Mouse (Mus musculus) cortical plate, adult 2 months (tissue): Measurements from ENCODE around the gene Noto.

Experiments
- CTCF ChIP-seq: fragments of 200-500 bp; IDR thresholded peaks from 2 replicates; pipeline ENCODE4 v1.5.1; 2011; ENCODE audit warnings: mild to moderate bottlenecking, control low read depth, low read length; ENCODE audit not compliant: insufficient read depth; ENCODE audit errors: extremely low read depth
- POLR2A ChIP-seq: fragments of 200-500 bp; IDR thresholded peaks from 2 replicates; pipeline ENCODE4 v1.6.1; 2011; ENCODE audit warnings: mild to moderate bottlenecking, low read length, control low read depth; ENCODE audit not compliant: insufficient read depth; ENCODE audit errors: extremely low read depth

GRCm38 (mm10) chr6:85433865-85434264 is 10.2 kb downstream of the Noto start:
- TF ChIP-seq CTCF, result no peak
- no peak for TF ChIP-seq POLR2A
